Mouse (Mus musculus) T-cell, adult 66 days (primary cell): Measurements from ENCODE around the gene Cnn3. TPM values are rescaled to one million over a fixed set of nuclear protein-coding genes. Genes with fewer than 3 reads are reported as not detected.

Experiments
- total RNA-seq, 2 experiments: library from RNA; stranded (reverse); gene quantifications; 3 replicates in 1 of 2; 4 replicates in 1 of 2; pipeline ENCODE4 v1.2.4; 2023

Cnn3 gene
- total RNA-seq, result 10 to 100 TPM; 11.6 to 12.7 TPM

DNA sequence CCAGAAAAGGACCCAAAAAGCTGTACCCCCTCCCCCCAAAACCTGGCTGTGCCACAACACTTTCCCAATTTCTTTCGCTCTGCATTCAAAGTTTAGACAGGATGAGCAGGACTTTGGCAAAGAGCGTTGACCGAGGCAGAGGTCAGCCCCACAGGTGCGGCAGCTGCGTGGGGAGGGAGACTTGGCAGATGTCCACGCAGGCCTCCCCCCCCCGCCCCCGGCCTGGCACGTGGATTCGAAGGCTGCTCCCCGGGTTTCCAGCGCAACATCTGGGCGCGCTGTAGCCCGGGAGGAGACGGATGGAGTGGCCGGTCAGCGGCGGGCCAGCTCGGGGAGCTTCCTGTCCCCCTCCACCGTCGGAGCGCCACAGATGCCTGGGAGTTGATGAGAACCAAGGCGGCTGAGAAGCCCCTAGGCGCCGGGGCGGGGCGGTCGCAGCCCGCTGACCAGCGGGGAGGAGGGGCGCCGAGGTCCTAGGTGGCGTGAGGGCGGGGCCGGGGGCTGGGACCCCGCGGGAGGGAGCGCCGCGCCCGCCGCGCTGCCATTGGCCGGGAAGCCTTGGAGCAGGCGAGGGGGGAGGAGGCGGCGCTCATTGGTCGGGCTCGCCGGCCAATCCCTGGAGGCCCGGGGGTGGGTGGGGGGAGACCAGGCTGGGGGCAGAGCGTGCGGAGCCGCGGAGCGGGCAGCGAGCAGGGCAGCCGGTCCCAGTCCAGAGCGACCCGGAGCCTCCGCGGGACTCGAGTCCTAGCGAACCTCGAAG lies at the start of gene Cnn3:
Cnn3 (plus strand) TSS at position 637 of the 760 bp plus-strand sequence.

Other genes starting within 250 kb of the Cnn3 start
- gene Tmem56, start 143.4 kb upstream of the Cnn3 start, total RNA-seq, result not detected
- 10 to 100 TPM; 10.6 to 11.0 TPM for gene Alg14, start 134.7 kb upstream of the Cnn3 start, total RNA-seq
- not detected for gene Slc44a3, start 105.9 kb downstream of the Cnn3 start, total RNA-seq
- not detected for gene 4930432M17Rik, start 244.3 kb downstream of the Cnn3 start, total RNA-seq